Mouse (Mus musculus): ENCODE results near the gene Rpl31. TPM values are rescaled to one million over a fixed set of nuclear protein-coding genes. Genes with fewer than 3 reads are reported as not detected.
A peak's percentile ranks its signal among the peaks of the same experiment; 100 is the strongest.

The Rpl31 gene
- polyA plus RNA-seq, 1 experiment from 2014 or later, result 468 TPM

DNA sequence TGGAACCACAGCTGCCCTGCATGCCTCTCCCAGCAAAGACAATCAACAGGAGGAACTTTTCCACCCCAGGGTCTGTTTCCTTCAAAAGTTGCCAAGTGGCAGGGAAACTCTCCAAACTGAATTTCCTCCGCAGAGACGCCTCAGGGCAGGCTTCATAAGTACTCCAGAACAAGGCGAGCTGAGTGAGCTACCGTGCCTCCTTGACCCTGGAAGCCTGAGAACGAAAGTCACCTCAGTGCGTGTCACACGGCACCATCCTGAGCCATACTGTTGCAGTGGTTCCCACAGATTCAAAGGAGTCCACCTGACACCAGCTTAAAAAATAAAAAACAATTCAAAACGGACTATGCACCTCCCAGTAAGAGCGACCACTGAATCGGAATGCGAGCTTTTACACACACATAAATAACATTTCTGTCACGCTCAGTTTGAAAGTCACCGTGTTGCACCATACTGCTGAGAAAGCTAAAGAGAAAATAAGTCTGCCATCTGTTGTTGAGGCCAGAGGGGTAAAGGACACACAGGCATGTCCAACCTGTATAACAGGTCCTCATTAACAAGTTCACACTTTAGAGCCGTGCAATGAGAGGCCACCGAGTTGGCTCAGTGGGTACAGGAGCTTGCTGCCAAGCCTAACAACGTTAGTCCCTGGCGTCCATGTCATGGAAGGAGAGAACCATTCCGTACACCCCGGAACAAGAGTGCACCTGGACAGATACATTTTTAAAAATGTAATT lies 42.6 kb downstream of the Rpl31 start:
- Histone ChIP-seq H3K27me3 (ENCODE audit: low read depth, poor library complexity, severe bottlenecking) (no peaks in the 10 kb centered on the region), H3K9me3 (replicated peaks) (no peaks in the 10 kb centered on the region), H3K36me3 (no peaks in the 10 kb centered on the region), H3K4me1 (0 out of 2 replicates have a peak, but pooled peaks cover 3% of the 10 kb centered on the region), H3K4me3 (no peak overlapping the region), H3K27ac (replicated peaks) (no peak overlapping the region)
- no peak for DNase-seq (ENCODE audit: low spot score)
- WGBS, result 93% methylated on average over 19 of the region's 19 CpGs

- no peak for DNase-seq (ENCODE audit: low spot score)
- no peaks in the 10 kb centered on the region for H3K27me3 ChIP-seq (ENCODE audit: low read depth, poor library complexity, severe bottlenecking)
- whole genome bisulfite sequencing, result 51% methylated on average over 12 of the region's 12 CpGs
- H3K36me3 ChIP-seq, result no peaks in the 10 kb centered on the region
- H3K9me3 ChIP-seq (replicated peaks), result no peaks in the 10 kb centered on the region
- H3K4me3 ChIP-seq, result no peak overlapping the region
- peak overlapping the region; percentile 49; the same call in 1 of the 2 replicates for H3K27ac ChIP-seq (replicated peaks)
- peaks cover 3% of the 10 kb centered on the region for H3K4me1 ChIP-seq
These were observed 50.2 kb downstream of the Rpl31 start for GRCm38 (mm10) chr1:39417817-39418216.

DNA sequence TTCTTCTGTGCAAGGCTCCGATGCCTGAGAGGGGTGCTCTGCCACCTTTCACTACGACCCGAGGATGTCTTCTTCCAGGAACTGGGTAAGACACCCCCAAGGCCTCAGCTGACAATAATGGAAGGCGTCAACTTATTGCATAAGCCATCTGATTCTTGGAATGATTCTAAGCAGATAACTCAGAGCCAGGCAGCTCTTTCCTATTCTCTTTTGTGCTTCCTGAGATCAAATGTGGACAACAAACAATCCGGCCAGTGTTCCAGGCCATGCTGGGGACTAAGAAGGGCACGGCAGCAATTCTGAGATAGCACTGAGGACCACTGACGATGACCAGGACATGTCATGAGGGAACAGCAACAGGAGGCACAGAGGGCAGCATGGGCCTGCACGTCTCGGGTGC lies 51.2 kb downstream of the Rpl31 start:
- Histone ChIP-seq H3K27ac (replicated peaks) (no peak overlapping the region), H3K4me3 (no peak overlapping the region), H3K4me1 (peaks cover 3% of the 10 kb centered on the region), H3K27me3 (ENCODE audit: low read depth, poor library complexity, severe bottlenecking) (no peaks in the 10 kb centered on the region), H3K9me3 (replicated peaks) (no peaks in the 10 kb centered on the region), H3K36me3 (no peaks in the 10 kb centered on the region)
- no peak for DNase-seq (ENCODE audit: low spot score)
- WGBS, result 88% methylated on average over 9 of the region's 9 CpGs

DNA sequence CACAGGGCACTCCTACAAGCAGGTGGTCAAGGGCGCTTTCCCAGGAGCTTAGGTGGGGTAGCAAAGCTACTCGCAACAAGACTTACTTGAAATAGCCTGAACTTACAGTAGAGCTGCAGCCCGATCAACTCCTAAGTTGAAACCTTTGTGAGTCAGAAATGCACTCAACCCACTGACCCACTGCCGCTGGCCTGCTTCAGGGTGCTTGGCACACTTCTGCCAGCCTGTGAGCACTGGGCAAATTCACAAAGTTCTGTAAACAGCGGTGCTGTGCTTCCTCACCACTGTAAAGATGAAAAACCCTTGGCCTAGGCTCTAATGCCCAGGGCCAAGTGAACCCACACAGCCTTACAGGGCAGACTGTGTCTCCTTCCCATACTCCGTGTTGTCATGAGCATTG lies 53.3 kb downstream of the Rpl31 start:
- Histone ChIP-seq H3K4me3 (no peak overlapping the region), H3K9me3 (replicated peaks) (no peaks in the 10 kb centered on the region), H3K36me3 (no peaks in the 10 kb centered on the region), H3K27me3 (ENCODE audit: low read depth, poor library complexity, severe bottlenecking) (no peaks in the 10 kb centered on the region), H3K27ac (replicated peaks) (no peak overlapping the region), H3K4me1 (peaks cover 3% of the 10 kb centered on the region)
- WGBS, result 93% methylated on average over 6 of the region's 6 CpGs
- no peak for DNase-seq (ENCODE audit: low spot score)

Other genes starting within 250 kb of the Rpl31 start
- gene Npas2, start 174.1 kb upstream of the Rpl31 start, polyA plus RNA-seq (2016; fragmentation: Nextera tagmentation; extraction: Ambion mirVana), result 0.05 TPM in 2 replicates
- 5.9 TPM in 2 replicates for gene Tbc1d8, start 110.9 kb downstream of the Rpl31 start, polyA plus RNA-seq (2016; fragmentation: Nextera tagmentation; extraction: Ambion mirVana)
- gene Cnot11, start 167.2 kb downstream of the Rpl31 start, polyA plus RNA-seq (2016; fragmentation: Nextera tagmentation; extraction: Ambion mirVana), result 18.8 and 20.9 TPM in 2 replicates
- gene Rnf149, start 209.6 kb downstream of the Rpl31 start, polyA plus RNA-seq (2016; fragmentation: Nextera tagmentation; extraction: Ambion mirVana), result 21.6 and 24.3 TPM in 2 replicates

All from midbrain, embryonic 10.5 days (tissue).